Mouse (Mus musculus): ENCODE measurements around the gene Clip2. TPM values are rescaled to one million over a fixed set of nuclear protein-coding genes. Genes with fewer than 3 reads are reported as not detected.

Gene Clip2
- 100 to 1,000 TPM; 106 to 107 TPM for total RNA-seq (2021)
- long read RNA-seq, full-length matches to known transcripts, result 43 of 56 reads
- long read RNA-seq, partial matches to known transcripts, result 11 of 56 reads
- long read RNA-seq, other reads (novel, unspliced or antisense), result 2 of 56 reads

DNA sequence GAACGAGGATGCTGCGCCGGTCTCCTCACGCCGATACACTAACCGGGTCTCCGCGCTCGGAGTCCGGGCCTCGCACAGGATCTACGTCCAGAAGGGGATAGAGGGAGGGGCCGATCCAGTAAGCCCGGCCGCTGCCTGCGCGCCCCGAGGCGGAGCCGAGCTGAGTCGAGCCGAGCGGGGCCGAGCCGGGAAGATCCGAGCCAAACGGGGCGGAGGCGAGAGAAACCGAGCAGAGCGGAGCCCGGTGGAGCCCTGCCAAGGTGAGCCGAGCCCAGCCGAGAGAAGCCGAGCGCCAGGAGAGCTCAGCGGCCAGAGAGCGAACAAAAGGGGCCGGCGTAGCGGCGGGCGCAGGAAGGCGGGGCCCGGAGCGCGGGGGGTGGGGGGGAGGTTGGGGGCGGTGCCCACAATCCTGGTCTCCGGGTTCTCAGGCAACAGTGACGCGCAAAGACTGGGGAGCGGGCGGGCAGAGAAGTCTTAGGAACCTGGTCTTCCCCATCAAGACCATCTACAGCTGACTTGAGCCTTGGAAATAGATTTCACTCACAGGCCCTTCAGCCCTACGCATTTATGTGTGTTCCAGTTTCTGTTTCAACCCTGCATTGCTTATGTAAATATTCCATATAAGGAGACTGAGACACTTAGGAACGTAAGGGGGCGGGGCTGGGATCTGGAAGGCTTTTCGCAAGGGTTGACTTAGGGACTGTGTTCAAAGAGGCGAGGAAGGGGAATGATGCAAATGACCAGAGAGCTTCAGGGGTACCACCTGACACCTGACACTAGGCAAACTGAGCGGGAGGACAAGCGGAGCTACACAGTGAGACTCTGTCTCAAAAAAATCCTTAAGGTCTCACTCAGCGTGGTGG, at the start of gene Clip2:
Gene Clip2, minus strand, starts transcription at position 325 of the 863 bp plus-strand sequence.
- peak; percentile 97 to 99 for DNase-seq (ENCODE audit: low spot score in 2 of 2)

DNA sequence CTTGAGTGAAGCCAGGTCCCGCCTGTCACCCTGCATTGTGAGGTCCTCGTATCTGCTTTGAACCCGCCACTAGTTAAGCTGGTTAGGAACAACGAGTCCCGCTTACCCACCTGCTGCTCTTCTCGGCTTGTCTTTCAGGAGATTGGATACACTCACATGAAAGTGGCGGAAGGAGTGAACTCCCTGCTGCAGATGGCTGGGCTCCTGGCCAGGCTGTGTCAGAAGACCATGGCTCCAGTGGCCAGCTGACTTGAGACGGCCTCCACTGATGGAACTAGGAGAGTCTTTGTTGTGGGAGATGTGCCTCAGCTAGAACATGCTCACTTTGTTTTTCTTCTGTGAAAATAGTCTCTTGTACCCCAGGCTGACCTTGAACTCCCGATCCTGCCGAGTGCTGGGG, 45.5 kb upstream of the Clip2 start:
- no peak for DNase-seq (ENCODE audit: low spot score in 2 of 2)

DNA sequence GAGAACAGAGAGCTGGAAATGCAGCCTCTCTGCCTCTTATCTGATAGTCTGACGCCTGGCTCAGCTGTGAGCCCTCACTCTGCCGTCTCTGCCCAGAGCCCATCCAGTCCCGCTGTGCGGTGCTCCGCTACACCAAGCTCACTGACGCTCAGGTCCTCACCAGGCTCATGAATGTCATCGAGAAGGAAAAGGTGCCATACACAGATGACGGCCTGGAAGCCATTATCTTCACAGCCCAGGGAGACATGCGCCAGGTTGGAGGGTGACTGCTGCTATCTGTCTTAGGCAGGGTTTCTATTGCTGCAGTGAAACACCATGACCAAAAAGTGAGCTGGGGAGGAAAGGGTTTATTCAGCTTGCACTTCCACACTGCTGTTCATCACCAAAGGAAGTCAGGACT, 40.9 kb upstream of the Clip2 start:
- DNase-seq (ENCODE audit: low spot score in 2 of 2), result no peak

DNA sequence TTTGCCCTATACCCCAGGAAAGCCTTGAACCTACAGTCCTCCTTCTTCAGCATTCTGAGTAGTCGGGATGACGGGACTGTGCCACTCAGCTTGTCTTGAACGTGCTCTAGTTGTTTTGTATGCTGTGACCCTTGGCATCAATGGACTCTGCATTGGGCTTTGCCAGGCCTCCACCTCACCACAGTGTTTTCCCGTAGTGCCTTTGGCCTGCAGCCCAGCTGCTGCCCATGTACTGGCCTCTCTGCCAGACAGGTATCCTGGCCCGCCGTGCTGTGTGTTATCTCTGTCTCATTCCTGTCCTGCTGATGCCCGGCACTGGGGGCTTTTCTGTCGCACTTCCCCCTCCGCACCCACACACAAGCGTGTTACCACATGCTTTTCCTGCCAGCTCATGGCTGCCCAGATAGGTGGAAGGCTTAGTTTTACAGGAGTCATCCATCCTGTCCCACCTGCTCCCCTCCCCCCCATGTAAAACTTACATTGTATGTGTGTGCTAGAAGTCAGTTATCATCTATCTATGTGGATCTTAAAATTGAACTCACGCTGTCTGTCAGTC, 39.9 kb upstream of the Clip2 start:
- no peak for DNase-seq (ENCODE audit: low spot score in 2 of 2)

DNA sequence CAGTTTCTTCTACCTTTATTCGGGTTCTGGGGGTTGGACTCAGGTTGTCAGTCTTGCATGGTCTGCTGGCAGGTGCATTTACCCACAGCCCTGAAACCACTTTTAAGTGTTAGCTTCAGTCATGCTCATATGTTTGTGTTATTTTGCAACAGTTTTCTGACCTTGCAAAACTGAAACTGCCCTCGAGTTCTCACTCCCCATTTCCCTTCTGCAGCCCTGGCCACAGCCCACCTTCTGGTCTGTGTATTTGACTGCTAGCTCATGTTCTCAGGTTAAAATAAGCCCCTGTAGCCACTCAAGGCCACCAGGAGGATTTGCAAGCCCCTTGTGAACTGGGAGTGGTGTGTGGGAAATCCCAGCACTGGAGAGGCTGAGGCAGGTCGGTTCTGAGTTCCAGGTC, 37.7 kb upstream of the Clip2 start:
- DNase-seq (ENCODE audit: low spot score in 2 of 2), result no peak

DNA sequence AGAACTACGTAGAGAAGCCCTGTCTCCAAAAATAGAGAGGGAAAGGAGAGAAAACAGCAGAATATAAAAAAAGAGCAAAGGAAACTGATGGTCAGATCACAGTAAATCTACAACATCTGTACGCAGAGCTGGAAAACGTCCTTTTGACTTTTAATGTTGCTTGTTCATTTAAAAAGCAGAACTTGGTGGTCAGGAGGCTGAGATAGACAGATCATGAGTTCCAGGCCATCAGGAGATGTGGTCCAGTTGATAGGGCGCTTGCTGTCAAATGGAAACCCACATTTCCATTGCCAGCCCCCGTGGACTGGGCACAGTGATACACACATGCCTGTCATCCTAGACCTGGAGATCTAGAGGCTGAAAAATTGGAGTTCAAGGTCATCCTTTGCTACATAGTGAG, 32.6 kb upstream of the Clip2 start:
- no peak for DNase-seq (ENCODE audit: low spot score in 2 of 2)

- no peak for DNase-seq (ENCODE audit: low spot score in 2 of 2)
Measured at GRCm38 (mm10) chr5:134583884-134584213, 31.6 kb upstream of the Clip2 start.

- no peak for DNase-seq (ENCODE audit: low spot score in 2 of 2)
Measured at GRCm38 (mm10) chr5:134583006-134583883, 31.0 kb upstream of the Clip2 start.

- peak; percentile 94 to 98 for DNase-seq (ENCODE audit: low spot score in 2 of 2)
Measured at GRCm38 (mm10) chr5:134582221-134582907, 30.1 kb upstream of the Clip2 start.

DNA sequence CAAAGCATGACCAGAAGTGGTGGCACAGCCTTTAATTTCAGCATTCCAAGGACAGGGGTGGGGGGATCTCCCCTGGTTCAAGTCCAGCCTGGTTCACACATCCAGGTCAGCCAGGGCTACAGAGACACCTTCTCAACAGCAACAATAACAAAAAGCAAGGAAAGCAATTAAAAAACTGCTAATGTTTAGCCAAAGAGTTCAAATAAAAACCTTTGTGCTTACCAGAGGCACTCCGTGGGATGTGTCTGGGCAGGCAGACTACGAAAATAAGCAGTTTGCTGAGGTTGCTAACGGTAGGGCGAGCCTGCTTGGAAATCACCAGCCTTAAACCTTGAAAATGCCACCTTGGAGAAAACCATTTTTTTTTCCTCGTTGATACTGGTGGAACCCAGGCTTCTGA, 28.9 kb upstream of the Clip2 start, which contains the start of gene Rfc2:
Gene Rfc2, plus strand, starts transcription at position 221 of the 400 bp plus-strand sequence.
- no peak for DNase-seq (ENCODE audit: low spot score in 2 of 2)

GRCm38 (mm10) chr5:134579135-134579534, 26.9 kb upstream of the Clip2 start:
- DNase-seq (ENCODE audit: low spot score in 2 of 2), result no peak

DNA sequence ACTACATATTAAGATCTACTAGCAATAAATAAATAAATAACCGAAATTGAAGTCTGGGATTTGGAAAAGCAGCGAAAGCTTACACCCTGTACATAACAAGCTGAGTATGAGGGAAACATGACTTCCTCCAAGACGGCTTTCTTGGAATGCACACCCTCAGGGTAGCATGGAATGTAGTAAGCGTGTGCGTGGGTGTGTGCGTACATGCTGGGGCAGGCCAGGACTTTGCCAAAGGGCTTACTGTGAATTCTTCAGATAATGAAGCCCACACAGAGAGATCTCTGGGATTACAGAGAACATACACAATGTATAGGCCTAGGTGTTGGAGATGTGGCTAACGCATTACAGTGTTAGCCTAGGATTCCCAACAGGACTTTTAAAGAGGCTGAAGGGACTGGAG, 25.3 kb upstream of the Clip2 start:
- DNase-seq (ENCODE audit: low spot score in 2 of 2), result no peak

GRCm38 (mm10) chr5:134576517-134577220, 24.4 kb upstream of the Clip2 start:
- no peak for DNase-seq (ENCODE audit: low spot score in 2 of 2)

GRCm38 (mm10) chr5:134575833-134576232, 23.6 kb upstream of the Clip2 start:
- no peak for DNase-seq (ENCODE audit: low spot score in 2 of 2)

DNA sequence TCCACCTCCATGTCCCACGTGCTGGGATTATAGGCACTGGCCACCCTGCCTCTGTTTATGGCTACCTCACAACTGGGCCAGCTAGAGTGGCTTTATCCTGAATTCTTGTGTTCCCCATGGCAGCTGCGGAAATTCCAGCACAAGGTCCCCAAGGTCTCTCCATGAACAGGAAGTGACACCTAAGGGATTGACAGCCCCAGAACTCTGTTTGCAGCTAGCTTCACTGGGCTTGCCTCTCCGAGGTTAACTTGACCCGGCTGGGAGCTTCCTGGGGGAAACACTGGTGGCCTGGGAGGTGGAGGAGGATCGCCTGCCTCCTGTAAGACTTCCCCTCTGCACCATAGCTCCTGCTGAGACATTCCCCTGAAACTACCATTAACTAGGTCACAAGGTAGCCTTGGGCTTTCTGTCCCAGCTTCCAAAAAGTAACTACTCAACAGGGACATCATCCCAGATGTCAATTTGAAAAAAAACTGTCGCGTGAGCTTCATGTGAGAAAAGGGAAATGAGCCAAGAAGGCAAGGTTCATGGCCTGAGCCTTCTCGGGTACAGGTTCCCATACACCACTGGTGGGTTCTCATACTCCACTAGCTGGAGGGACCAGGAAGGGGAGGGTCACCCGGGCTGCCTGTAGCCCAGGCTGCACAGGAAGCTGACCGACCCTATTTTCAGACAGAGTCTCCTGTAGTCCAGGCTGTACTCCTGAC, 20.4 kb upstream of the Clip2 start:
- DNase-seq (ENCODE audit: low spot score in 2 of 2), result no peak

DNA sequence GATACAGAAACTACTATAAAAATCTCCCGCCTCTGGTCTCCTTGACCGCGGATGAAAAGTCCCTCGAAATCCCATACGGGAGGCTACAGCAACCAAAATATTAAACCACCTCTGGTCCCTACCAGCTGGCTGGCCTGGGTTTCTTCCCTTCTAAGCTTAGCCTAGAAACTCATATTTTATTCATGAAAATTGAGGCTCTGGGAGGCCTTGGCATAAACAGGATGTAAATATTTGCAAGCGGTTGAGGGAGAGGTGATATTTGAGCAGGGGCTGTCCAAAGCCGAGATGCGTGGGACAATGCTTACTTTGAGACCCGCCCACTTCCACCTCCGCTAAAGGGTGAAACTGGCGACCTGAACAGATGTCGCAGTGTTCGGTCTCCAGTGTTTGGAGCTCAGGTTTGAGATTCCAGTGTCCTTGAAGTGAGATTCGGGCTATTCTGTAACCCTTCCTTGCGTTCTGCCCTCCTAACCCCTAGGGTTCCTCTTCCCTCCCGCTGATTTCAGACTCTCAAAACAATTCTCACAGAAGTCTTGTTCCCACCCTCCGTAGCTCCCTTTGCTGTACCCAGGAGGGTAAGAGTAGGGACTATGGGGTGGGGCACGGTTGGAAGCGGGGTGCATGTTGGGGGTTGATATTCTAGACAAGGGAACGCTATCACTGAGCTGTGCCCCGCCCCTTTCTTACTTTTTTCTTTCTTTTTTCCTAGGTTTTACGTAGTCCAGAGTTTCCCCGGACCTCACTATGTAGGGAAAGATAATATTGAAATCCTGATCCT, 19.7 kb upstream of the Clip2 start:
- DNase-seq (ENCODE audit: low spot score in 2 of 2), result peak in 1 of 2 experiments; percentile 46

DNA sequence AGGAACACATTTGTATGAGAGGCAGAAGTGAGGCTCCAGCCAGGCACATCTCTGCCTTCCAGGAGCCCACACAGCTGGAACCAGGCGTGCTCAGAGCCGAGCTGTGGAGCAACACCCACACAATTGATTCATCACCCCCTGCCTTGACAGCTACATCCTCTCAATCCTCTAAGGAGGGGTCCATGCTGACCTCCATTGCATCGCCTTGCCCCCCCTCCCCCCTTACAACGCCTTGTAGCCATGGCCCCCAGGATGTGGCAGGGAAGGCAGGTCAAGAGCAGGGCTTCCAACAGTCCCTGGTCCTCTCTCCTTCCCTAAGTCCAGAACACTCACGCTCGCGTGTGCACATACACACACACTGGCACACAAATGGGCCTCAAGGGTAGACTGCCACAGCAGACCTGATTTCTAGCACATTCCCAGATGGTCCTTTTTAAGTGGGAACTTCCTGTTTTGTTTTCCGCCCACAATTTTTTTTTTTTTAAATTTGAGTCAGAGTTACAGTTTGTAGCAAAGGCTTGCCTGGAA, 16.8 kb upstream of the Clip2 start:
- peak in 1 of 2 experiments; percentile 47 for DNase-seq (ENCODE audit: low spot score in 2 of 2)

DNA sequence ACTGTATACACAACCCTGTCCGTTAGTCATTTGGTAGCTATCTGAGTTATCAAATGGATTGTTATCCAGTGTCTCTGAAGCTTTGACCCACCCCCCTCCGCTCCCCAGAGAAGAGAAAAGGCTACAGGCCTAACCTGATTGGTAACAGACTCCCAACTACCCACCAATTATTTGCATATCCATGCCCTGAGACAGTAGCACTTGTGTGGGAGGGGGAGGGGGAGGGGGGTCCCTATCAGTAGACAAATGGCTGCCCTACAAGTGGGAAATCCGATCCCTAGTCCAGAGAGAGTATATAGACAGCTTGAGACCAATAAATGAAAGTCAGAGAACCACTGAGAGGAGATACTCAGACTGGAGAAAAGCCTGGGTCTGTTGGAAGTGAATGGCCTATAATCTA, 15.8 kb upstream of the Clip2 start:
- no peak for DNase-seq (ENCODE audit: low spot score in 2 of 2)

DNA sequence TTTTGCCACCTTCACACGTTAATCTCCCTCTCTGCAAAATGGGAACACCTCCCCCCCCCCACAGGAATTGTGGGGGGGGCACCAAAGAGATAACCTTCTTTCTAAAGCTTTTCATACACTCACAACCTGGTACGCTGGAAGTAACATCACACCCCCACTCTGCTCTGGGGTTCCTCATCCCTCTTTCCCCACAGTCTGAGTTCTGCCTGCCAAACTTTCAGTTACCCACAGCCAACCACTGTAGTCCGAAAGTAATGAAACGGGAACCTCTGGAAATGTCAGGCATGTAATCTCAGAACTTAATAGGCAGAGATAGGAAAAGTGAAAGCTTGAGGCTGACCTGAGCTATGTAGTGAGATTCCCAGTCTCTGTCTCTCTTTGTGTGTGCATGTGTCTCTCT, 15.2 kb upstream of the Clip2 start:
- DNase-seq (ENCODE audit: low spot score in 2 of 2), result no peak
